Mouse (Mus musculus) thymus, postnatal 10 days (tissue): Measurements from ENCODE around the gene Sugt1.
A peak's percentile ranks its signal among the peaks of the same experiment; 100 is the strongest.

Experiments
- DNase-seq, 2 experiments: peaks; one replicate each; pipeline ENCODE4 v3.0.0; 2021; ENCODE audit warnings: low spot score in 2 of 2

The Sugt1 gene

GRCm38 (mm10) chr14:79607352-79607751 is 19.9 kb downstream of the Sugt1 start:
- DNase-seq = no peak

GRCm38 (mm10) chr14:79608286-79608685 is 20.8 kb downstream of the Sugt1 start:
- DNase-seq = no peak

GRCm38 (mm10) chr14:79617121-79617828 is 29.8 kb downstream of the Sugt1 start:
- no peak for DNase-seq

- no peak for DNase-seq
Measured at GRCm38 (mm10) chr14:79619802-79620201, 32.3 kb downstream of the Sugt1 start.

GRCm38 (mm10) chr14:79621143-79621542 is 33.7 kb downstream of the Sugt1 start:
- no peak for DNase-seq

- no peak for DNase-seq
Measured at GRCm38 (mm10) chr14:79632330-79632729, 44.8 kb downstream of the Sugt1 start.

- DNase-seq = no peak
Measured at GRCm38 (mm10) chr14:79633196-79633595, 45.7 kb downstream of the Sugt1 start.

GRCm38 (mm10) chr14:79636814-79637213 is 49.3 kb downstream of the Sugt1 start:
- DNase-seq = no peak

GRCm38 (mm10) chr14:79642063-79642462 is 54.6 kb downstream of the Sugt1 start:
- DNase-seq = no peak

- DNase-seq = no peak
Measured at GRCm38 (mm10) chr14:79645378-79645777, 57.9 kb downstream of the Sugt1 start.

- no peak for DNase-seq
Measured at GRCm38 (mm10) chr14:79649680-79650079, 62.2 kb downstream of the Sugt1 start.

- no peak for DNase-seq
Measured at GRCm38 (mm10) chr14:79652654-79653053, 65.2 kb downstream of the Sugt1 start.

- no peak for DNase-seq
Measured at GRCm38 (mm10) chr14:79658286-79658685, 70.8 kb downstream of the Sugt1 start.

GRCm38 (mm10) chr14:79658748-79659508 is 71.4 kb downstream of the Sugt1 start:
- no peak for DNase-seq

- no peak for DNase-seq
Measured at GRCm38 (mm10) chr14:79660467-79660866, 73.0 kb downstream of the Sugt1 start.

- DNase-seq = peak; percentile 45 to 74
Measured at GRCm38 (mm10) chr14:79661005-79661917, 73.8 kb downstream of the Sugt1 start.

GRCm38 (mm10) chr14:79662001-79662400 is 74.5 kb downstream of the Sugt1 start, which contains the start of gene Cnmd:
Gene Cnmd (minus strand): TSS chr14:79662170.
- no peak for DNase-seq

GRCm38 (mm10) chr14:79671008-79671407 is 83.5 kb downstream of the Sugt1 start:
- DNase-seq = no peak

GRCm38 (mm10) chr14:79672567-79672966 is 85.1 kb downstream of the Sugt1 start:
- DNase-seq = no peak

- DNase-seq = no peak
Measured at GRCm38 (mm10) chr14:79673083-79674013, 85.9 kb downstream of the Sugt1 start.
